Mouse (Mus musculus) hindbrain, embryonic 11.5 days (tissue): ENCODE data around the gene Kirrel3. TPM values are rescaled to one million over a fixed set of nuclear protein-coding genes. Genes with fewer than 3 reads are reported as not detected.
A peak's percentile ranks its signal among the peaks of the same experiment; 100 is the strongest.

Experiments used
- ATAC-seq: fragments of 200-750 bp; cut with Nextera tagmentation; 2 replicates; pipeline ENCODE4 v1.8.0; 2017; ENCODE audit warnings: mild to moderate bottlenecking, moderate TSS enrichment, moderate library complexity; ENCODE audit not compliant: low FRiP score
- DNase-seq: peaks from one replicate; pipeline ENCODE4 v3.0.0-alpha.2; 2015; ENCODE audit warnings: low spot score
- H3K27ac ChIP-seq: fragments of 300-500 bp; sonication (generic); 2 replicates; pipeline ENCODE4 v1.5.1; 2014; ENCODE audit warnings: mild to moderate bottlenecking, low read depth, low read length
- H3K27me3 ChIP-seq: fragments of 300-500 bp; sonication (generic); 2 replicates; pipeline ENCODE4 v1.6.1; 2014; ENCODE audit warnings: mild to moderate bottlenecking, low read length, moderate library complexity, mixed read lengths; ENCODE audit not compliant: control insufficient read depth, insufficient read depth
- H3K36me3 ChIP-seq: fragments of 300-500 bp; sonication (generic); 2 replicates; pipeline ENCODE4 v1.6.1; 2014; ENCODE audit warnings: mild to moderate bottlenecking, low read length, moderate library complexity, mixed read lengths; ENCODE audit not compliant: control insufficient read depth, insufficient read depth
- H3K4me1 ChIP-seq: fragments of 300-500 bp; sonication (generic); replicated peaks from 2 replicates; pipeline ENCODE4 v1.6.1; 2014; ENCODE audit warnings: low read length, mixed read lengths; ENCODE audit not compliant: control insufficient read depth, insufficient read depth
- H3K4me2 ChIP-seq: fragments of 300-500 bp; sonication (generic); replicated peaks from 2 replicates; pipeline ENCODE4 v1.6.1; 2014; ENCODE audit warnings: mild to moderate bottlenecking, low read depth, low read length
- H3K4me3 ChIP-seq: fragments of 300-500 bp; sonication (generic); 2 replicates; pipeline ENCODE4 v1.5.1; 2014; ENCODE audit warnings: low read depth, low read length
- H3K9ac ChIP-seq: fragments of 300-500 bp; sonication (generic); 2 replicates; pipeline ENCODE4 v1.6.1; 2014; ENCODE audit warnings: low read depth, low read length
- H3K9me3 ChIP-seq: fragments of 300-500 bp; sonication (generic); 2 replicates; pipeline ENCODE4 v1.6.1; 2016; ENCODE audit warnings: low read length; ENCODE audit not compliant: control insufficient read depth
- WGBS: fragments of 180-500 bp; shearing (Covaris S2); extraction: QIAGEN DNeasy Blood & Tissue Kit; methylation state at CpG from one replicate; pipeline ENCODE4 v1.1.7; 2014; 5-methylcytosine and 5-hydroxymethylcytosine counted together
- polyA plus RNA-seq: library from polyadenylated mRNA; unstranded; fragments of >200 nt; fragmentation: Nextera tagmentation; extraction: Ambion mirVana; gene quantifications from 2 replicates; pipeline ENCODE4 v1.2.1, GENCODE M21; 2014

Kirrel3 gene
- polyA plus RNA-seq, 1 experiment from 2014 or later: 10.6 TPM

DNA sequence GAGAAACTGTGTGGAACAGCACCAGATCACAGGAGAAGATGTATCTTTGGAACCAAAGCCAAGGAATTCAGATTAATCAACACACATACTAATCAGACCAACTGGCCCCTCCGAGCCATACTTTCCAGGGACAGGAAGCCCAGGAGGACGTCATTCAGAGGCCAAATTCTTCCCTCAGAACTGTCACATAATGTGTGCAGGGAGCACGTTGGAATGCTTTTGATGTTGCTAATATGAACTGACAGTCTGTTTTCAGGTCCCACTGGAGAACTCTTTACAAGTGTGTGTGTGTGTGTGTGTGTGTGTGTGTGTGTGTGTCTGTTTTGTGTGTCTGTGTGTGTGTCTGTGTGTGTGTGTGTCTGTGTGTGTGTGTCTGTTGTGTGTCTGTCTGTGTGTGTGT is 345.0 kb downstream of the Kirrel3 start:
- Histone ChIP-seq H3K36me3 (no peaks in the 10 kb centered on the region), H3K4me1 (no peaks in the 10 kb centered on the region), H3K4me2 (no peak overlapping the region), H3K9ac (no peak overlapping the region), H3K4me3 (no peak overlapping the region), H3K27ac (no peak overlapping the region), H3K9me3 (no peaks in the 10 kb centered on the region), H3K27me3 (no peaks in the 10 kb centered on the region)
- 49% methylated on average over 3 of the region's 3 CpGs for WGBS
- ATAC-seq (no peak), DNase-seq (no peak)

- ATAC-seq (no peak), DNase-seq (no peak)
- Histone ChIP-seq H3K4me3 (no peak overlapping the region), H3K36me3 (no peaks in the 10 kb centered on the region), H3K9ac (no peak overlapping the region), H3K9me3 (no peaks in the 10 kb centered on the region), H3K27ac (no peak overlapping the region), H3K4me2 (no peak overlapping the region), H3K27me3 (no peaks in the 10 kb centered on the region), H3K4me1 (no peaks in the 10 kb centered on the region)
- 73% methylated on average over 2 of the region's 2 CpGs for WGBS
Observed at GRCm38 (mm10) chr9:34836801-34837200, 351.1 kb downstream of the Kirrel3 start.

DNA sequence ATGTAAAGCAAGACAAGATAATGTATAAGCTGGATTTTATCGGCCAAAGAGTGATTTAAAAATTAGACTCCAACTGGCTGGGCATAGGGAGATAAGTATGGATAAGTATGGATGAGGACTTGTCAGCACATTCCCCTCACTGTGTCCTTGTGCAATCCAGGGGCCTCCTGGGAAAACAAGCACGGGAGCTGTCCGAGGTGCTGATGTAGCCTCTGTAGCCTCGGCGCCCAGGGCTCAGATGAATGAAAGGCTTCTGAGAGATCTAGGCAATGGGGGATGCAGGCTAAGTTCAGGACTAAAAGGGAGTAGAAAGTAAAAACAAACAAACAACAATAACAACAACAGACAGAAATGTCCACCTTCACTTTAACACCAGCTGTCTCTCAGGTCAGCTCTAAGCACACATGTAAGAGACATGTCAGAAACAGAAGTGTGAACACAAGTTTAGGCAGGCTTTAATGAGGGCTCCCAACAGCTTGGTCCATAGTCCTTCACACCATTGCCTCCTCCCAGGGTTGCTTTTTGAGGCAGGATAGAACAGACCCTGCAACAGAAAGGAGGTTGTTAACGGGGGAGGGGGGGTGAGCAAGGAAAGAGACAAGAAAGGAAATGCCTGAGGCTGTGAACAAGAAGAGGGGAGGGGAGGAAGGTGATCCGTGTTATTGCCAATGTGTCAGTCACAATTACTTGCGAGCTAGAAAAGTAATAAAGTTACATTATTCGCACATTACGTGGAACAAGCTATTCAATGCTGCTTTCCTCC is 352.2 kb downstream of the Kirrel3 start:
- H3K4me2 ChIP-seq: no peak overlapping the region
- H3K4me1 ChIP-seq: no peaks in the 10 kb centered on the region
- 45% methylated on average over 10 of the region's 10 CpGs for WGBS
- H3K27ac ChIP-seq: no peak overlapping the region
- H3K4me3 ChIP-seq: no peak overlapping the region
- ATAC-seq (no peak), DNase-seq (peak; percentile 78)
- H3K36me3 ChIP-seq: no peaks in the 10 kb centered on the region
- no peaks in the 10 kb centered on the region for H3K9me3 ChIP-seq
- no peaks in the 10 kb centered on the region for H3K27me3 ChIP-seq
- H3K9ac ChIP-seq: no peak overlapping the region

GRCm38 (mm10) chr9:34843275-34843965 is 357.7 kb downstream of the Kirrel3 start:
- Histone ChIP-seq H3K9me3 (no peaks in the 10 kb centered on the region), H3K4me1 (no peaks in the 10 kb centered on the region), H3K9ac (no peak overlapping the region), H3K27ac (no peak overlapping the region), H3K4me3 (no peak overlapping the region), H3K4me2 (no peak overlapping the region), H3K27me3 (no peaks in the 10 kb centered on the region), H3K36me3 (no peaks in the 10 kb centered on the region)
- ATAC-seq (no peak), DNase-seq (no peak)
- WGBS: 74% methylated on average over 10 of the region's 10 CpGs

DNA sequence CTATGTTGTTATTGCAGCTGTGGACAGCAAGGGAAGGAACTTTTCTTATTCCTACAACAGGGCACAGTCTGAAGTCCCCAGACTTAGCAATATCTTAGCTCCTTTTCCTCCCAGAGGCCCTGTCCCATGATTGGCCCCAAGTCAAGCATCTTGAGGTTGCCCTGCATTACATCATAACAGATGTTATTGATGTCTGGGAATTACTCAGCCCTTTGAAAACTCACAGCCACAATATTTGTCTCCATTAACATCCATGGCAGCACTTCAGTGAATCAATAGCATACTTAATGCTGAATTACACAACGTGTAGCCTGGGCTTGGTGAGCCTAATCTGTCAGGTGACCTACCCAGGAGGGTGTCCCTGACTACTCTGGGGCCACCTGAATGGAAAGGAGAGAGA is 360.7 kb downstream of the Kirrel3 start:
- 48% methylated on average over 1 of the region's 1 CpGs for WGBS
- H3K27ac ChIP-seq: no peak overlapping the region
- H3K27me3 ChIP-seq: no peaks in the 10 kb centered on the region
- H3K4me2 ChIP-seq: no peak overlapping the region
- no peak for ATAC-seq
- no peaks in the 10 kb centered on the region for H3K9me3 ChIP-seq
- H3K36me3 ChIP-seq: no peaks in the 10 kb centered on the region
- H3K9ac ChIP-seq: no peak overlapping the region
- DNase-seq: no peak
- H3K4me3 ChIP-seq: no peak overlapping the region
- H3K4me1 ChIP-seq: no peaks in the 10 kb centered on the region

DNA sequence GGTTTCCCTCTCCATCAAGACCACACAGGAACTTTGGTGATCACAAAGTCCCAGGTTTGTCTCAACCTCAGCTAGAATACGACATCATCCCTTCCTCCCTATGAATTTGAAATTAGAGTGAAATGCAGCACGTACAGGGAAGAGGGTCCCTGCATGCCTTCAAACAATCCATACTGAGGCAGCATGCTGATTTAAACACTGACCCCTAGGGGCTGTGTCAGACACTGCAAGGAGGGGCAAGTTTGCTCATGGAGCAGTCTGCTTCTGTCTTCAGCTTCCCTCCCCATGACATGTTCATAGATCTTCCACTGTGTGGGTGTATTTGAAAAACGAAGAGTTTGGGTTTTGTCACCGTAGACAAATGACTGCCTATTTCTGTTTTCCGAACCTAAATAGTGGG is 362.0 kb downstream of the Kirrel3 start:
- DNase-seq (peak; percentile 31), ATAC-seq (no peak)
- H3K27ac ChIP-seq: no peak overlapping the region
- H3K9me3 ChIP-seq: no peaks in the 10 kb centered on the region
- H3K4me1 ChIP-seq: no peaks in the 10 kb centered on the region
- H3K4me2 ChIP-seq: no peak overlapping the region
- no peak overlapping the region for H3K4me3 ChIP-seq
- 57% methylated on average over 5 of the region's 5 CpGs for WGBS
- no peak overlapping the region for H3K9ac ChIP-seq
- H3K27me3 ChIP-seq: no peaks in the 10 kb centered on the region
- no peaks in the 10 kb centered on the region for H3K36me3 ChIP-seq

- no peak overlapping the region for H3K9ac ChIP-seq
- H3K36me3 ChIP-seq: no peaks in the 10 kb centered on the region
- DNase-seq (no peak), ATAC-seq (no peak)
- WGBS: 84% methylated on average over 4 of the region's 4 CpGs
- H3K4me1 ChIP-seq: no peaks in the 10 kb centered on the region
- H3K4me2 ChIP-seq: no peak overlapping the region
- no peaks in the 10 kb centered on the region for H3K9me3 ChIP-seq
- no peaks in the 10 kb centered on the region for H3K27me3 ChIP-seq
- H3K27ac ChIP-seq: no peak overlapping the region
- no peak overlapping the region for H3K4me3 ChIP-seq
Observed at GRCm38 (mm10) chr9:34851136-34851535, 365.4 kb downstream of the Kirrel3 start.

DNA sequence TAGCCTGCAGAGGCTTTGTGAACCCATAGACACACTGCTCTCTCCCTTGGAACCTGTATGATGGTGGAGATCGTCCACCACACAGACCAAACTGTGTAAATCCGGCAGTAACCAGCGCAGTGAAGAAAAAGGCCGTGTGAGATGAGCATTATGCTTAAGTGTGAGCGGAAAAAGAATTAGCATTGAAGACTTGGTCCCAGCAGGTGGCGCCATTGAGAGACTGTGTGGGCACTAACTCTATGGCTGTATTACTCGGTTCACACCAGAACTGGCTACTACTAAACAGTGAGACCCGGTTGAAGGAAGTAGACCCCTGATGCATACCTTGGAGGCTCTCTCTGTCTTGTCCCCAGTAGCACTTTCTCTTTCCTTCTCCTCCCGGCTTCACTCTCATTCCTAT is 371.9 kb downstream of the Kirrel3 start:
- Histone ChIP-seq H3K36me3 (no peaks in the 10 kb centered on the region), H3K27ac (no peak overlapping the region), H3K4me3 (no peak overlapping the region), H3K4me1 (no peaks in the 10 kb centered on the region), H3K27me3 (no peaks in the 10 kb centered on the region), H3K9me3 (no peaks in the 10 kb centered on the region), H3K4me2 (no peak overlapping the region), H3K9ac (no peak overlapping the region)
- ATAC-seq: no peak
- 64% methylated on average over 9 of the region's 9 CpGs for WGBS
- peak; percentile 58 for DNase-seq

DNA sequence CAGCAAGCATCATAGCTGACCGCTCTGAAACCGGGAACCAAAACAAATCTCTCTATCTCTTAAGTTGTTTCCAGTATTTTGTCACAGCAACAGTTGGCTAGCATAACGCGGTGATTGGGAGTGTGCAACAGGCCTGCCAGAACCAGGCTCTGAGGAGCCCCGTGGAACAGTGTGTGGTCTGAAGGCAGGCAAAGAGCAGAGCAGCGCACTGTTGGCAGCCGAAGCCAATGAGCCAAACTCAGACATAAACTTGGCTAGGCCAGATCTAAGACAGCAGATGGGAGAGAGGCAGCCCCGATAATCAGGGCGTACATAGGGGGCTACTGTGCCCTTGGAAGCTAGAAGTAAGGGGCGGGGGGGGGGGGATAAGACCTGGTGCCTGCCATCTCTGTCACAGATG is 372.4 kb downstream of the Kirrel3 start:
- 93% methylated on average over 10 of the region's 10 CpGs for WGBS
- Histone ChIP-seq H3K9ac (no peak overlapping the region), H3K4me1 (no peaks in the 10 kb centered on the region), H3K4me3 (no peak overlapping the region), H3K27ac (no peak overlapping the region), H3K27me3 (no peaks in the 10 kb centered on the region), H3K4me2 (no peak overlapping the region), H3K36me3 (no peaks in the 10 kb centered on the region), H3K9me3 (no peaks in the 10 kb centered on the region)
- DNase-seq (no peak), ATAC-seq (no peak)
